Mouse (Mus musculus): Measurements from ENCODE around the gene Reln.

- TF ChIP-seq CTCF (conservative IDR thresholded peaks at IDR 0.05; ENCODE audit: low read length) (no peak), POU5F1 (IDR thresholded peaks at IDR 0.05; ENCODE audit: borderline replicate concordance, low read length) (no peak)
Measured at GRCm38 (mm10) chr5:22191784-22192183, 152.7 kb downstream of the Reln start.
